Mouse (Mus musculus) forebrain, embryonic 10.5 days (tissue): ENCODE measurements around the gene Mup12. TPM values are rescaled to one million over a fixed set of nuclear protein-coding genes. Genes with fewer than 3 reads are reported as not detected.
"Not testable (repeated sequence)": the region's sequence is repeated elsewhere in the genome, so short reads cannot be mapped to it uniquely, and the experiment has no call there.

ENCODE experiments used
- DNase-seq: peaks from one replicate; pipeline ENCODE4 v3.0.0-alpha.2; 2017; ENCODE audit warnings: low spot score; ENCODE audit errors: extremely low spot score
- H3K27ac ChIP-seq: fragments of 300-500 bp; sonication (generic); 2 replicates; pipeline ENCODE4 v1.5.1; 2016; ENCODE audit warnings: mild to moderate bottlenecking
- H3K27me3 ChIP-seq: fragments of 300-500 bp; sonication (generic); 2 replicates; pipeline ENCODE4 v1.6.1; 2016; ENCODE audit warnings: mild to moderate bottlenecking; ENCODE audit not compliant: poor library complexity, severe bottlenecking
- H3K36me3 ChIP-seq: fragments of 300-500 bp; sonication (generic); replicated peaks from 2 replicates; pipeline ENCODE4 v1.6.1; 2016; ENCODE audit warnings: mild to moderate bottlenecking, moderate library complexity
- H3K4me1 ChIP-seq: fragments of 300-500 bp; sonication (generic); 2 replicates; pipeline ENCODE4 v1.6.1; 2016
- H3K4me3 ChIP-seq: fragments of 300-500 bp; sonication (generic); 2 replicates; pipeline ENCODE4 v1.5.1; 2016; ENCODE audit warnings: mild to moderate bottlenecking, moderate library complexity
- H3K9me3 ChIP-seq: fragments of 300-500 bp; sonication (generic); 2 replicates; pipeline ENCODE4 v1.6.1; 2016; ENCODE audit warnings: mild to moderate bottlenecking, moderate library complexity
- WGBS: fragments of 180-500 bp; shearing (Covaris S2); methylation state at CpG from one replicate; pipeline ENCODE4 v1.1.7; 2016; 5-methylcytosine and 5-hydroxymethylcytosine counted together
- polyA plus RNA-seq: library from polyadenylated mRNA; unstranded; fragments of >200 nt; fragmentation: Nextera tagmentation; extraction: Ambion mirVana; gene quantifications from 2 replicates; pipeline ENCODE4 v1.2.1, GENCODE M21; 2016

Gene Mup12
- not detected in 2 replicates for polyA plus RNA-seq

DNA sequence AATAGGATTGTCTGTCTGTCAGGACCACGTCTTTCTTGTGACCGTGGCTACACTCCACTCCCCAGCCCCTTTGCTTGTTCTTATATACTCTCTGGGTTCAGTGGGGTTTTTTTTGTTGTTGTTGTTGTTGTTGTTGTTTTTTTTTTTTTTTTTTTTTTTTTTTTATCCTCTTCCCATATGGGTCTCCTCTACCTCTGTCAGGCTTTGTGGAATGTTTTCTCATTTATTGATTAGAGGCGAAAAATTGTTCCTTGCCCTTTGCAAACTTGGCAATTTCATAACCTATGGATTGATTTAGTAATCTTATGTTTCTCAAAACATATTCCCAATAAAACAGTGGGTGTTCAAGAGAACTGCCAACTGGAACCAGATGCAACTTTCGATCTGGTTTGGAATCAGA, at the start of gene Mup12:
Mup12 (minus strand) TSS at position 101 of the 400 bp plus-strand sequence.
- DNase-seq, H3K4me1 ChIP-seq, H3K27me3 ChIP-seq, H3K9me3 ChIP-seq, H3K4me3 ChIP-seq, H3K36me3 ChIP-seq, H3K27ac ChIP-seq: not testable (repeated sequence)
- WGBS = 90% methylated on average over 2 of the region's 4 CpGs

Other genes with a start within 250 kb of the Mup12 start
- not detected in 2 replicates for gene Mup1, start 239.4 kb downstream of the Mup12 start, polyA plus RNA-seq
- gene Mup10, start 159.1 kb downstream of the Mup12 start, polyA plus RNA-seq = not detected in 2 replicates
- gene Mup11, start 78.9 kb downstream of the Mup12 start, polyA plus RNA-seq = not detected in 2 replicates
- gene Mup22, start 80.1 kb upstream of the Mup12 start, polyA plus RNA-seq = not detected in 2 replicates